Mouse (Mus musculus): Measurements from ENCODE around the gene Lmnb2.

DNA sequence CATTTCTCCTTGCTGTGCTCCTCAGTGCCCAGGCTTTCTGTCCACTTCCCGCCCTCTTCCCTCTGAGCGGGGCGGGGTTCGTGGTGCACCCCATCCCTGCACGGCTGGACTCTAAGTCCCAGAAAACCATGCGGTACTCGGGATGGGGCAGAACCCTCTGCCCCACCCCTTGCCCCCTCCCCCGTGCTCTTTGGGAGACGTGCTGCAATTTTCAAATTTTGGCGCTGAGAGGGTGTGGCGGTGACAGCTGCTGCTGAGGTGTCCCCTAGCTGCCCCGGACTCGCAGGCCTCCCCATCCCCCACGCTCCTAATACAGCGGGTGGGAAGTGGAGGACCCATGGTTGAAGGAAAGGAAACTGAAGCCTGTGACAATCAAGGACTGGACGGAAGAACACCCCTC, 3.9 kb upstream of the Lmnb2 start:
- TF ChIP-seq POLR2A (IDR thresholded peaks at IDR 0.05; ENCODE audit: low read depth, low read length) (no peak), CTCF (conservative IDR thresholded peaks at IDR 0.05; ENCODE audit: insufficient read depth, insufficient read length, low read depth, low read length) (no peak)

All from kidney, adult 2 months (tissue).